Mouse (Mus musculus): Measurements from ENCODE around the gene Ppp4r3a.
"Not testable (repeated sequence)": the region's sequence is repeated elsewhere in the genome, so short reads cannot be mapped to it uniquely, and the experiment has no call there.

The Ppp4r3a gene

GRCm38 (mm10) chr12:101083076-101083838, at the start of gene Ppp4r3a:
TSS of gene Ppp4r3a (minus strand) at chr12:101083702.
- peak; percentile 96 for DNase-seq

GRCm38 (mm10) chr12:101123013-101123412, 39.5 kb upstream of the Ppp4r3a start:
- peak; percentile 11 for DNase-seq

GRCm38 (mm10) chr12:101122066-101122465, 38.6 kb upstream of the Ppp4r3a start:
- not testable (repeated sequence) for DNase-seq

GRCm38 (mm10) chr12:101109794-101110585, 26.5 kb upstream of the Ppp4r3a start:
- not testable (repeated sequence) for DNase-seq

- DNase-seq: no peak
These were observed 24.2 kb upstream of the Ppp4r3a start for GRCm38 (mm10) chr12:101107722-101108121.

- DNase-seq: no peak
These were observed 22.1 kb upstream of the Ppp4r3a start for GRCm38 (mm10) chr12:101105571-101105970.

GRCm38 (mm10) chr12:101102648-101103047, 19.1 kb upstream of the Ppp4r3a start:
- DNase-seq: peak; percentile 44

- DNase-seq: not testable (repeated sequence)
These were observed 10.2 kb upstream of the Ppp4r3a start for GRCm38 (mm10) chr12:101093678-101094077.

- DNase-seq: no peak
These were observed 6.5 kb upstream of the Ppp4r3a start for GRCm38 (mm10) chr12:101089955-101090354.

- no peak for DNase-seq
These were observed 3.9 kb upstream of the Ppp4r3a start for GRCm38 (mm10) chr12:101087406-101087805.

- DNase-seq: no peak
These were observed 1.6 kb upstream of the Ppp4r3a start for GRCm38 (mm10) chr12:101084881-101085666.

- DNase-seq: no peak
These were observed 735 bp upstream of the Ppp4r3a start for GRCm38 (mm10) chr12:101084237-101084636.

- DNase-seq: no peak
These were observed 315 bp upstream of the Ppp4r3a start for GRCm38 (mm10) chr12:101083839-101084195.

GRCm38 (mm10) chr12:101082296-101083075, 1.0 kb downstream of the Ppp4r3a start:
- DNase-seq: peak; percentile 38

GRCm38 (mm10) chr12:101077955-101078354, 5.5 kb downstream of the Ppp4r3a start:
- no peak for DNase-seq

GRCm38 (mm10) chr12:101075433-101075832, 8.1 kb downstream of the Ppp4r3a start:
- DNase-seq: no peak

GRCm38 (mm10) chr12:101074821-101075429, 8.6 kb downstream of the Ppp4r3a start:
- DNase-seq: no peak

- no peak for DNase-seq
These were observed 13.7 kb downstream of the Ppp4r3a start for GRCm38 (mm10) chr12:101069813-101070212.

- no peak for DNase-seq
These were observed 17.2 kb downstream of the Ppp4r3a start for GRCm38 (mm10) chr12:101066329-101066728.

GRCm38 (mm10) chr12:101039956-101040355, 43.5 kb downstream of the Ppp4r3a start:
- no peak for DNase-seq

GRCm38 (mm10) chr12:101028954-101029731, 54.4 kb downstream of the Ppp4r3a start, which contains the start of gene Ccdc88c:
TSS of gene Ccdc88c (minus strand) at chr12:101029056.
- DNase-seq: peak; percentile 84

Measured in lung, postnatal 14 days (tissue).